Mouse (Mus musculus): ENCODE results near the gene Onecut3. TPM values are rescaled to one million over a fixed set of nuclear protein-coding genes. Genes with fewer than 3 reads are reported as not detected.

Onecut3 gene
- polyA plus RNA-seq, 1 experiment from 2014 or later, result 2.4 TPM

DNA sequence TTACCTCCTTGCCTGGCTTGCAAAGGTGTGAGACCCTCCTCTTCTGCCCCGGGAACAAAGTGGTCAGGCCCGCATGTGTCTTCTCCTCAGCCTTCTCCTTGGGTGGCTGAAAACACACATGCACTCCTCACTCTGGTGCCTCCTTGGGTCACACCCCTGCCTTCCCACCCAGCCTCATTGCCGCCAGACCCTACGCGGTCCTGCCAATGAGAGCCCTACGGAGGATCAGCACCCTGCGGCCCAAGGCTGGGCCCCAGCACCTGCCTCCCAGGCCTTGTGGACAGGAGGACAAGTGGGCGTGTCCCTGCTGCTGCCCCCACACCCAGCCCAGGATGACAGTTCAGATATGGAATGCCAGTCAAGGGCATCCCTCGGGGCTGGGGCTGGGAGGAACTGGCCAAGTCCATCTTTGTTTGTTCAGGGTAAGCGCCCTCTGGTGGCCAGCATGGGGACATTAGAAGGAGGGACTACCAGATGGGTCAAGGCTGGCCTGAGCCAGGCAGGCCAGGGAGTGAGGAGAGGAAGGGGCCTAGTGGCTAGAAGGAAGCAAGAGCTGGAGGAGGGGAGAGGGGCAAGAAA is 53.9 kb downstream of the Onecut3 start:
- Histone ChIP-seq H3K9ac (replicated peaks; ENCODE audit: low read length) (no peak overlapping the region), H3K4me3 (replicated peaks; ENCODE audit: low read depth, low read length) (no peak overlapping the region), H3K4me1 (ENCODE audit: control insufficient read depth, insufficient read depth, low read length) (no peaks in the 10 kb centered on the region), H3K27me3 (ENCODE audit: control insufficient read depth, insufficient read depth, low read length) (no peaks in the 10 kb centered on the region), H3K36me3 (ENCODE audit: control insufficient read depth, insufficient read depth, low read length) (peaks cover 70% of the 10 kb centered on the region), H3K27ac (replicated peaks; ENCODE audit: low read depth, low read length) (no peak overlapping the region), H3K9me3 (ENCODE audit: control insufficient read depth, low read length) (no peaks in the 10 kb centered on the region), H3K4me2 (ENCODE audit: low read length) (no peak overlapping the region)
- 75% methylated on average over 10 of the region's 10 CpGs for WGBS
- ATAC-seq (ENCODE audit: low FRiP score, low TSS enrichment), result peak; percentile 57; the same call in 1 of the 2 replicates
- DNase-seq, result peak; percentile 83

DNA sequence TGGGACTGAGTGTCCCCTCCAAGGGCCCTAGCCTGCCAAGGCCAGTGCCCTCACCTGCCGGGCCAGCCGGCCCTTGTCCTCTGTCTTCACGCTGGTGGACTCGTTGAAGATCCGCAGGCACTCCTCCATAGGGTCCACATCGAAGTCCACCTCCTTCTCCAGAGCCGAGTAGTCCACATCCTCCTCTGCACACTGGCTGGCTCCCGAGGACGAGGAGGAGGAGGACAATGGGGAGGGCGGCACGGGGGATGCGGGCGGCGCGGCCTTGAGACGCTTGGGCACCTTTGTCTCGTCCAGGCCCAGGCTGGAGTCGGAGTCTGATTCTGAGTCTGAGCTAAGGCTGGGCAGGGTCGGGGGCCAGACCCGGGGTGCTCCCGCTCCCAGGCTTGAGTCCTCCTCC is 54.6 kb downstream of the Onecut3 start:
- H3K4me1 ChIP-seq (ENCODE audit: control insufficient read depth, insufficient read depth, low read length), result no peaks in the 10 kb centered on the region
- H3K27me3 ChIP-seq (ENCODE audit: control insufficient read depth, insufficient read depth, low read length), result no peaks in the 10 kb centered on the region
- no peak for DNase-seq
- H3K9ac ChIP-seq (replicated peaks; ENCODE audit: low read length), result no peak overlapping the region
- 91% methylated on average over 21 of the region's 21 CpGs for WGBS
- no peak overlapping the region for H3K27ac ChIP-seq (replicated peaks; ENCODE audit: low read depth, low read length)
- no peak for ATAC-seq (ENCODE audit: low FRiP score, low TSS enrichment)
- no peak overlapping the region for H3K4me3 ChIP-seq (replicated peaks; ENCODE audit: low read depth, low read length)
- H3K9me3 ChIP-seq (ENCODE audit: control insufficient read depth, low read length), result no peaks in the 10 kb centered on the region
- no peak overlapping the region for H3K4me2 ChIP-seq (ENCODE audit: low read length)
- peaks cover 62% of the 10 kb centered on the region for H3K36me3 ChIP-seq (ENCODE audit: control insufficient read depth, insufficient read depth, low read length)

DNA sequence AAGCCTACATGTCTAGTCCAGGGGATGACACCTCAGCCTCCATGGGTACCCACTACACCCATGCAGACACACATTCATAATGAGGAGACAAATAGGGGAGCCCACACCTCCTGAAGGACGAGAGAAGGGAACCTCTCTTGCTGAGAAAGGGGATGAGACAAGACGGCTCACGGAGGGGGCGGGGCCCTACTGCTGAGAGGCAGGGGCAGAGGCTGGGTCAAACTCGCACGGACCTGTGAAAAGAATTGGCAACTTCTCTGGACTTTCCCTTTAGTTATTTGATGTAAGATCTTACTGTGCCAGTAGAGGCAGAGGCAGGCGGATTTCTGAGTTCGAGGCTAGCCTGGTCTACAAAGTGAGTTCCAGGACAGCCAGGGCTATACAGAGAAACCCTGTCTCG is 57.7 kb downstream of the Onecut3 start:
- 65% methylated on average over 9 of the region's 9 CpGs for WGBS
- no peak for ATAC-seq (ENCODE audit: low FRiP score, low TSS enrichment)

GRCm38 (mm10) chr10:80553575-80553974 is 58.9 kb downstream of the Onecut3 start:
- Histone ChIP-seq H3K4me3 (replicated peaks; ENCODE audit: low read depth, low read length) (no peak overlapping the region), H3K36me3 (ENCODE audit: control insufficient read depth, insufficient read depth, low read length) (peaks cover 20% of the 10 kb centered on the region), H3K9me3 (ENCODE audit: control insufficient read depth, low read length) (no peaks in the 10 kb centered on the region), H3K9ac (replicated peaks; ENCODE audit: low read length) (no peak overlapping the region), H3K4me1 (ENCODE audit: control insufficient read depth, insufficient read depth, low read length) (0 out of 2 replicates have a peak, but pooled peaks cover 3% of the 10 kb centered on the region), H3K4me2 (ENCODE audit: low read length) (no peak overlapping the region), H3K27me3 (ENCODE audit: control insufficient read depth, insufficient read depth, low read length) (no peaks in the 10 kb centered on the region), H3K27ac (replicated peaks; ENCODE audit: low read depth, low read length) (no peak overlapping the region)
- 91% methylated on average over 8 of the region's 8 CpGs for WGBS
- no peak for ATAC-seq (ENCODE audit: low FRiP score, low TSS enrichment)
- DNase-seq, result no peak

More for the DNA sequence above, 57.7 kb downstream of the Onecut3 start:
- Histone ChIP-seq H3K27me3 (ENCODE audit: control insufficient read depth, insufficient read depth, low read length) (no peaks in the 10 kb centered on the region), H3K9me3 (ENCODE audit: control insufficient read depth, low read length) (no peaks in the 10 kb centered on the region), H3K36me3 (ENCODE audit: control insufficient read depth, insufficient read depth, low read length) (peaks cover 32% of the 10 kb centered on the region), H3K27ac (replicated peaks; ENCODE audit: low read depth, low read length) (no peak overlapping the region), H3K4me3 (replicated peaks; ENCODE audit: low read depth, low read length) (no peak overlapping the region), H3K9ac (replicated peaks; ENCODE audit: low read length) (no peak overlapping the region), H3K4me1 (ENCODE audit: control insufficient read depth, insufficient read depth, low read length) (no peaks in the 10 kb centered on the region), H3K4me2 (ENCODE audit: low read length) (no peak overlapping the region)
- DNase-seq, result no peak

- Histone ChIP-seq H3K4me3 (replicated peaks; ENCODE audit: low read depth, low read length) (no peak overlapping the region), H3K36me3 (ENCODE audit: control insufficient read depth, insufficient read depth, low read length) (peaks cover 18% of the 10 kb centered on the region), H3K4me1 (ENCODE audit: control insufficient read depth, insufficient read depth, low read length) (0 out of 2 replicates have a peak, but pooled peaks cover 3% of the 10 kb centered on the region), H3K9me3 (ENCODE audit: control insufficient read depth, low read length) (no peaks in the 10 kb centered on the region), H3K4me2 (ENCODE audit: low read length) (no peak overlapping the region), H3K27me3 (ENCODE audit: control insufficient read depth, insufficient read depth, low read length) (no peaks in the 10 kb centered on the region), H3K9ac (replicated peaks; ENCODE audit: low read length) (no peak overlapping the region), H3K27ac (replicated peaks; ENCODE audit: low read depth, low read length) (no peak overlapping the region)
- WGBS, result 95% methylated on average over 6 of the region's 6 CpGs
- ATAC-seq (ENCODE audit: low FRiP score, low TSS enrichment) (no peak), DNase-seq (no peak)
Measured at GRCm38 (mm10) chr10:80553997-80554396, 59.4 kb downstream of the Onecut3 start.

DNA sequence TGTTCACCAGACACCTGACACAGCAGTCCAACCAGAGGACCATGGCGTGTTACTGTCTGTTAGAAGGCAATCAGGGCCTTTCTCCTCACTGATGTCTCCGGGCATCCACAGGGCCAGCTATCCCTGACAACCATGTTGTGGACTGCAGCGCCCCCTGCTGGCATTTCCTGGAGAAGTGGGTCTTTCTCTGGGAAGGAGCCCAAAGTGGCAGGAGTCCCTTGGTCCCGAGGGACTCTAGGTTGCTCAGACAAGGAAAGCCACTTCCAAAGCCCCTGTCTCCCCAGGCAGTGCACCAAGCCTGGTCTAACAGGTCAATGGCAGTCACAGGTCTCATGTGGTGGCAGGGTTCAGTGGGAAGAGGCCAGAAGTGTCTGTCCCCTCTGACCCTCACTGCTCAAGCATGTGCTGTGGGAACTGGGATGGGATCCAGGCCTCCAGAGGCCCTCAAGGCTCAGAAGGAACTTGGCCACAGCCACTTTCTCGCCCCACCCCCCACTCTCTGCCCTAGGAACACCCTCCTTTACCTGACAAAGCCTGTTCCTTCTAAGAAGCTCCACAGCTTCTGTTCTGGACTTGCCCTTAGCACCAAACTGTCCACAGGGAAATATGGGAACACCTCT is 62.8 kb downstream of the Onecut3 start:
- no peak for ATAC-seq (ENCODE audit: low FRiP score, low TSS enrichment)
- Histone ChIP-seq H3K4me1 (ENCODE audit: control insufficient read depth, insufficient read depth, low read length) (peaks cover 12% of the 10 kb centered on the region; the same call in 1 of the 2 replicates), H3K4me3 (replicated peaks; ENCODE audit: low read depth, low read length) (no peak overlapping the region), H3K4me2 (ENCODE audit: low read length) (no peak overlapping the region), H3K9me3 (ENCODE audit: control insufficient read depth, low read length) (no peaks in the 10 kb centered on the region), H3K27me3 (ENCODE audit: control insufficient read depth, insufficient read depth, low read length) (no peaks in the 10 kb centered on the region), H3K36me3 (ENCODE audit: control insufficient read depth, insufficient read depth, low read length) (no peaks in the 10 kb centered on the region), H3K27ac (replicated peaks; ENCODE audit: low read depth, low read length) (no peak overlapping the region), H3K9ac (replicated peaks; ENCODE audit: low read length) (no peak overlapping the region)
- WGBS, result 32% methylated on average over 5 of the region's 5 CpGs
- DNase-seq, result peak; percentile 83

- 0 out of 2 replicates have a peak overlapping the region, but pooled peaks have one; percentile 23 for H3K9ac ChIP-seq (replicated peaks; ENCODE audit: low read length)
- H3K36me3 ChIP-seq (ENCODE audit: control insufficient read depth, insufficient read depth, low read length), result no peaks in the 10 kb centered on the region
- DNase-seq (no peak), ATAC-seq (ENCODE audit: low FRiP score, low TSS enrichment) (no peak)
- H3K4me3 ChIP-seq (replicated peaks; ENCODE audit: low read depth, low read length), result no peak overlapping the region
- H3K27me3 ChIP-seq (ENCODE audit: control insufficient read depth, insufficient read depth, low read length), result no peaks in the 10 kb centered on the region
- H3K4me1 ChIP-seq (ENCODE audit: control insufficient read depth, insufficient read depth, low read length), result peaks cover 12% of the 10 kb centered on the region; the same call in 1 of the 2 replicates
- H3K4me2 ChIP-seq (ENCODE audit: low read length), result no peak overlapping the region
- 91% methylated on average over 7 of the region's 7 CpGs for WGBS
- no peaks in the 10 kb centered on the region for H3K9me3 ChIP-seq (ENCODE audit: control insufficient read depth, low read length)
- H3K27ac ChIP-seq (replicated peaks; ENCODE audit: low read depth, low read length), result no peak overlapping the region
Measured at GRCm38 (mm10) chr10:80559431-80559830, 64.8 kb downstream of the Onecut3 start.

- DNase-seq (no peak), ATAC-seq (ENCODE audit: low FRiP score, low TSS enrichment) (no peak)
- Histone ChIP-seq H3K27me3 (ENCODE audit: control insufficient read depth, insufficient read depth, low read length) (no peaks in the 10 kb centered on the region), H3K4me2 (ENCODE audit: low read length) (peak overlapping the region; percentile 94), H3K36me3 (ENCODE audit: control insufficient read depth, insufficient read depth, low read length) (no peaks in the 10 kb centered on the region), H3K27ac (replicated peaks; ENCODE audit: low read depth, low read length) (peak overlapping the region; percentile 93; the same call in 1 of the 2 replicates), H3K9ac (replicated peaks; ENCODE audit: low read length) (peak overlapping the region; percentile 96), H3K9me3 (ENCODE audit: control insufficient read depth, low read length) (no peaks in the 10 kb centered on the region), H3K4me3 (replicated peaks; ENCODE audit: low read depth, low read length) (peak overlapping the region; percentile 97), H3K4me1 (ENCODE audit: control insufficient read depth, insufficient read depth, low read length) (peaks cover 12% of the 10 kb centered on the region; the same call in 1 of the 2 replicates)
- 2% methylated on average over 13 of the region's 13 CpGs for WGBS
Measured at GRCm38 (mm10) chr10:80560621-80561020, 66.0 kb downstream of the Onecut3 start.

Measured in midbrain, embryonic 14.5 days (tissue).